8 mouse cellular contexts compared by ENCODE assay signal in the genomic region with DNA sequence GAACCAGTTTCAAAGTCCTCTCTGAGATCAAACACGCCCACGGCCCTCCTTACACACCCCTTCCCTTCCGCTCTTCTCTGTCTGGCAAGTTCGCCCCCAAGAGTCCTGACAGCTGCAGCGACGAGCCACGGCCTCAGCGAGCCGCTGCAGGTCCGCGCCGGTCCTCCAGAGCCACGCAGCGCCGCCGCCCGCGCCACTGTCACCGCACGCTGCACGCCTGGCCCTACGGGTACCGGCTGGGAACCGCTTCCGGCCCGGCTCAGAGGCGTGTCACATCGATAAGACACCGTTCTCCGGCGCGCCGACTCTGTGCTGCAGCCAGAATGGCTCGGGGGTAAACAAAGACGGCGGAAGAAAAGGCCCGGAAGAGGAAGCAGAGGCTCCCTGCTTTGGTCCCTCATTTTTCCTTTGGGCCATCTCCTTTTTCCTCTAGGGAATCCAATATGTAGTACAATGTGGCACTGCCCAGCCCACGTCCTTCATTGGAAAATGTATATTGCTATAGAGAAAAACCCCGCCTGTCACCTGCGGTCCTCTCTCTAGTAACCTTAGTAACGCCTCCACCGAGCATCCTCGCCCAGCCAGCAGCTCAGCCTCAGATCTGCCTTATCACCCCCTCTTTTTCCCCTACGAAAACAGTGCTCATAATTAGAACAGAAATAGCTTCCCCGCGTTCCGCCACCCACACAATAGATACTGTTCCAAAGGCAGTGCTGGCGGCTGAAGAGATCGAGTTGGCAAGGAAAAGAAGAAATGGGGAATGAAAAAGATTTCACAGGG. TPM values are rescaled to one million over a fixed set of nuclear protein-coding genes. Genes with fewer than 3 reads are reported as not detected.
A peak's percentile ranks its signal among the peaks of the same experiment; 100 is the strongest.
DNase-seq lines count a peak whose midpoint lies in the region; ATAC-seq lines count a peak whose summit lies in the region.

A gene (minus strand): TSS at position 252 of the 780 bp plus-strand sequence.

- no peaks in the 10 kb centered on the region for H3K9me3 ChIP-seq in hindbrain, embryonic 15.5 days

- peak within 1 kb of the TSS; percentile 70 for H3K4me2 ChIP-seq in hindbrain, embryonic 15.5 days

- H3K4me1 ChIP-seq in hindbrain, embryonic 15.5 days (replicated peaks): peaks cover 12% of the 10 kb centered on the region

- no peaks in the 10 kb centered on the region for H3K79me2 ChIP-seq in macrophage (ENCODE audit: inconsistent target)

- H3K36me3 ChIP-seq in hindbrain, embryonic 15.5 days: no peaks in the 10 kb centered on the region
- no peaks in the 10 kb centered on the region for H3K36me3 ChIP-seq in macrophage (ENCODE audit: inconsistent target)

- H3K9ac ChIP-seq in hindbrain, embryonic 15.5 days: peak within 1 kb of the TSS; percentile 50

- ATAC-seq in hindbrain, embryonic 15.5 days (ENCODE audit: low FRiP score, low read depth): peak; percentile 98

- under 1% methylated on average over 49 of the region's 49 CpGs for WGBS in hindbrain, embryonic 15.5 days
- 2% methylated on average over 49 of the region's 49 CpGs for WGBS in macrophage (ENCODE audit: missing documents)

- peak within 1 kb of the TSS; percentile 51 for H3K4me3 ChIP-seq in hindbrain, embryonic 15.5 days
- peak within 1 kb of the TSS; percentile 82 for H3K4me3 ChIP-seq in macrophage (ENCODE audit: inconsistent target)

- peak within 1 kb of the TSS; percentile 93 for H3K27ac ChIP-seq in hindbrain, embryonic 15.5 days (replicated peaks)
- 0 out of 2 replicates have a peak within 1 kb of the TSS, but pooled peaks have one; percentile 8 for H3K27ac ChIP-seq in macrophage

- peak; percentile 92 for DNase-seq in R1 (ENCODE audit: low read depth, low spot score)
- peak; percentile 96 to 98 for DNase-seq in cerebellum, postnatal 25 days
- peak; percentile 96 to 97 for DNase-seq in frontal cortex, postnatal 36 days (ENCODE audit: low spot score in 2 of 2)
- peak; percentile 94 to 96 for DNase-seq in left cerebral cortex, adult 18-20 months (ENCODE audit: low spot score in 2 of 2)
- peak; percentile 96 for DNase-seq in right cerebral cortex, adult 18-20 months
- DNase-seq in urinary bladder, postnatal 10 days (ENCODE audit: low spot score): peak; percentile 68

- H3K27me3 ChIP-seq in hindbrain, embryonic 15.5 days: no peaks in the 10 kb centered on the region

RNA-seq across cellular contexts. Expression of the gene that starts here (rescaled TPM):
- 39.9 and 40.2 TPM in 2 replicates for polyA plus RNA-seq in hindbrain, embryonic 15.5 days (2015; fragmentation: Nextera tagmentation; extraction: Ambion mirVana)
- total RNA-seq in left cerebral cortex, adult 18-20 months (2021): 10 to 100 TPM; 13.5 to 13.6 TPM
- total RNA-seq in macrophage (2018; cell fraction: chromatin; rRNA removed): 10 to 100 TPM in 25 of 26 experiments, 1 to 10 TPM in 1; 8.5 to 63.9 (median 34.9) TPM
- 10 to 100 TPM in 22 of 26 experiments, 1 to 10 TPM in 4; 5.2 to 15.0 (median 11.5) TPM for total RNA-seq in macrophage (2018; cell fraction: cytosol; rRNA removed)
- 10 to 100 TPM in 25 of 26 experiments, 1 to 10 TPM in 1; 8.9 to 54.8 (median 24.9) TPM for total RNA-seq in macrophage (2018; cell fraction: nucleus; rRNA removed)
- 11.0 to 26.8 TPM (median 21.3 TPM) in 3 replicates for polyA plus RNA-seq in macrophage (2018)

Comparison
In these comparisons a context has a peak if more than half of its experiments do, and no peak if none do; other contexts are left out.
1. Peak in every context shown above with its lines: DNase-seq, ATAC-seq, H3K4me3 ChIP-seq and H3K27ac ChIP-seq.